Mouse (Mus musculus) adrenal gland, postnatal 10 days (tissue): Measurements from ENCODE around the gene Keap1. TPM values are rescaled to one million over a fixed set of nuclear protein-coding genes. Genes with fewer than 3 reads are reported as not detected.
A peak's percentile ranks its signal among the peaks of the same experiment; 100 is the strongest.
"Not testable (repeated sequence)": the region's sequence is repeated elsewhere in the genome, so short reads cannot be mapped to it uniquely, and the experiment has no call there.

Experiments used
- DNase-seq: peaks from one replicate; pipeline ENCODE4 v3.0.0; 2021; ENCODE audit warnings: mixed read lengths
- total RNA-seq, 2 experiments: library from RNA; stranded (reverse); gene quantifications; 2 replicates each; pipeline ENCODE4 v1.2.3; 2021

Gene Keap1
- total RNA-seq, 2 experiments from 2014 or later = 39.4 to 45.8 TPM

GRCm38 (mm10) chr9:21264272-21264999 lies 25.3 kb upstream of the Keap1 start:
- DNase-seq = no peak

GRCm38 (mm10) chr9:21261831-21262230 lies 22.7 kb upstream of the Keap1 start:
- no peak for DNase-seq

GRCm38 (mm10) chr9:21260491-21261040 lies 21.4 kb upstream of the Keap1 start:
- no peak for DNase-seq

- not testable (repeated sequence) for DNase-seq
Measured at GRCm38 (mm10) chr9:21256349-21256748, 17.2 kb upstream of the Keap1 start.

- no peak for DNase-seq
Measured at GRCm38 (mm10) chr9:21254690-21255089, 15.5 kb upstream of the Keap1 start.

- DNase-seq = no peak
Measured at GRCm38 (mm10) chr9:21251116-21251735, 12.1 kb upstream of the Keap1 start.

GRCm38 (mm10) chr9:21250509-21250908 lies 11.3 kb upstream of the Keap1 start:
- DNase-seq = no peak

- peak; percentile 34 for DNase-seq
Measured at GRCm38 (mm10) chr9:21249629-21250508, 10.7 kb upstream of the Keap1 start.

- peak; percentile 83 for DNase-seq
Measured at GRCm38 (mm10) chr9:21248326-21248725, 9.2 kb upstream of the Keap1 start, which contains the start of gene S1pr5. TSS of gene S1pr5 (minus strand) at chr9:21248443.

- no peak for DNase-seq
Measured at GRCm38 (mm10) chr9:21246342-21246741, 7.2 kb upstream of the Keap1 start.

- DNase-seq = no peak
Measured at GRCm38 (mm10) chr9:21245113-21245487, 5.9 kb upstream of the Keap1 start.

- DNase-seq = peak; percentile 33
Measured at GRCm38 (mm10) chr9:21244428-21245112, 5.4 kb upstream of the Keap1 start.

- no peak for DNase-seq
Measured at GRCm38 (mm10) chr9:21243826-21244427, 4.8 kb upstream of the Keap1 start.

GRCm38 (mm10) chr9:21241343-21241742 lies 2.2 kb upstream of the Keap1 start:
- peak; percentile 84 for DNase-seq

- no peak for DNase-seq
Measured at GRCm38 (mm10) chr9:21239465-21239848, 296 bp upstream of the Keap1 start.

GRCm38 (mm10) chr9:21238004-21238732 lies 993 bp downstream of the Keap1 start:
- DNase-seq = no peak

- peak; percentile 46 for DNase-seq
Measured at GRCm38 (mm10) chr9:21237368-21238003, 1.7 kb downstream of the Keap1 start.

GRCm38 (mm10) chr9:21236991-21237367 lies 2.2 kb downstream of the Keap1 start:
- DNase-seq = no peak

GRCm38 (mm10) chr9:21235341-21235740 lies 3.8 kb downstream of the Keap1 start:
- DNase-seq = no peak

GRCm38 (mm10) chr9:21233805-21234204 lies 5.4 kb downstream of the Keap1 start:
- DNase-seq = no peak
